1 mouse cellular context compared by ENCODE assay signal in genomic region chr7:28382347-28382951, GRCm38 (mm10).
TF ChIP-seq lines count a peak whose summit lies in the region.

No protein-coding gene starts in this region.

TF ChIP-seq in MEL, 35 proteins besides CTCF, POLR2A, EP300 and RAD21 (continued from another document):
- 0 out of 2 replicates have a peak, but pooled peaks have one; percentile 36 for TF ChIP-seq UBTF (IDR thresholded peaks at IDR 0.05; ENCODE audit: borderline replicate concordance, insufficient read depth, low read depth, low read length)
TF ChIP-seq in MEL: peak in this region for 2.
